Mouse (Mus musculus) testis, adult 2 months (tissue): ENCODE measurements around the gene Plxdc1.

Source experiments
- CTCF ChIP-seq: fragments of 200-500 bp; IDR thresholded peaks from 2 replicates; pipeline ENCODE4 v1.5.1; 2012; ENCODE audit warnings: low read depth, mild to moderate bottlenecking, inconsistent platforms, low read length, moderate library complexity; ENCODE audit not compliant: control insufficient read depth, insufficient read depth, insufficient replicate concordance
- POLR2A ChIP-seq: fragments of 200-500 bp; IDR thresholded peaks from 2 replicates; pipeline ENCODE4 v1.6.1; 2012; ENCODE audit warnings: low read depth, mild to moderate bottlenecking, inconsistent platforms, low read length, moderate library complexity; ENCODE audit not compliant: control insufficient read depth

DNA sequence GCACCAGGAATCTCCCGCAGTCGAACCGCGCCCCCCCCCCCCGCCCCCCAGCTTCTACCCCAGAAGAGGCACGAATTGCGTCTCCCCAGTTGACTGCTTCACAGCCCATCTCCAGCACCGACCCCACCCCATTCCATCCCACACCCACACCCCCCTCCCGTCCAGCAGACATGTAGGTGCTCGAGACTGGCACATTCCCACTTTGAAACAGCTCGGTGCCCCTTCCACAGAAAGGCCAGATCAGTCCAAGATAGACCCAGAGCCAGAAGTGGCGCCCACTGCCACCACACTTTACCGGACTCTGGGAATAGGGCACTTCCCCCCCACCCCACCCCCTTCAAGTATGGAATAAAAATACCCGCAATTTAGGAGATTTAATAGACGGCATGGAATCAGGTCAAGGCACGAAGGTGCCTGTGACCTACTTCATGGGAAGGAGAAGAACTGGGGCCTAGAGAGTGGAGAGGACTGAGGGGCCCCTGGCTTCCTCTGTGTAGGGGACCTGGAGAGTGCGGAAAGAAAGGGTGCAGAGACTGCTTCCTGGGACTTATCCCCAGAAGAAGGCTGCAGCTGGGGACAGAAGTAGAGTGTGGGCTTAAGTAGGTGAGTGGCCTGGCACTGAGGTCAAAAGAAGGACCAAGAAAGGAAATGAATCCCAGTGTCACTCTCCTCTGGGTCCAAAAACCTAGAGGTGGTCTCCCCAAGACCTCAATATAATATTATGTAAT, 658 bp upstream of the Plxdc1 start:
- TF ChIP-seq CTCF (no peak), POLR2A (no peak)
